Mouse (Mus musculus) liver, embryonic 14.5 days (tissue): ENCODE results near the gene Elavl1.
"Not testable (repeated sequence)": the region's sequence is repeated elsewhere in the genome, so short reads cannot be mapped to it uniquely, and the experiment has no call there.

Experiments used
- CTCF ChIP-seq: IDR thresholded peaks from 2 replicates; pipeline ENCODE4 v1.5.1; 2016; ENCODE audit warnings: antibody characterized with exemption, low read depth, control low read depth
- EP300 ChIP-seq: IDR thresholded peaks from 2 replicates; pipeline ENCODE4 v1.6.1; 2016; ENCODE audit warnings: antibody characterized with exemption, low read depth

DNA sequence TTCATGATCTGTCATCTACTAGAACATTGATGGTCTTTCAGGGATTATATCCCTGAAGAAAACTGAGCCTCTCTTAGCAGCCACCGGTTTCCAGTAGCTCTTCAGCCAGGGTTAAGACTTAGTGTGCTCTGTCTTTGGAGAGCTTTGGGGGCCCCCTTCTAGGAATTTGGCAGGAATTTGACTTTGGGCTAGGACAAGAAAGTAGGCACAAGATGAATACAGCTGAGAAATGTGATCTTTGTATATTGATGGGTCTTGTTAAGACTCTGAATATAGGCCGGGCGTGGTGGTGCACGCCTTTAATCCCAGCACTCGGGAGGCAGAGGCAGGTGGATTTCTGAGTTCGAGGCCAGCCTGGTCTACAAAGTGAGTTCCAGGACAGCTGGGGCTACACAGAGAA is 27.3 kb upstream of the Elavl1 start:
- TF ChIP-seq CTCF, EP300: not testable (repeated sequence)
